Mouse (Mus musculus): ENCODE results near the gene Try4.
"Not testable (repeated sequence)": the region's sequence is repeated elsewhere in the genome, so short reads cannot be mapped to it uniquely, and the experiment has no call there.

Try4 gene

GRCm38 (mm10) chr6:41301969-41302368, at the start of gene Try4:
TSS of gene Try4 (plus strand) at chr6:41302269.
- no peak for DNase-seq

GRCm38 (mm10) chr6:41253314-41253713, 48.8 kb upstream of the Try4 start:
- not testable (repeated sequence) for DNase-seq

- no peak for DNase-seq
These were observed 45.6 kb upstream of the Try4 start for GRCm38 (mm10) chr6:41256424-41256823.

GRCm38 (mm10) chr6:41257432-41257831, 44.6 kb upstream of the Try4 start:
- no peak for DNase-seq

GRCm38 (mm10) chr6:41262796-41263195, 39.3 kb upstream of the Try4 start:
- DNase-seq = no peak

GRCm38 (mm10) chr6:41266140-41266539, 35.9 kb upstream of the Try4 start:
- DNase-seq = no peak

GRCm38 (mm10) chr6:41298255-41298654, 3.8 kb upstream of the Try4 start:
- DNase-seq = no peak

GRCm38 (mm10) chr6:41316741-41317140, 14.7 kb downstream of the Try4 start, which contains the start of gene Try5:
TSS of gene Try5 (minus strand) at chr6:41316841.
- DNase-seq = not testable (repeated sequence)

- DNase-seq = no peak
These were observed 51.9 kb downstream of the Try4 start, which contains the start of gene Try10 for GRCm38 (mm10) chr6:41353932-41354331. TSS of gene Try10 (plus strand) at chr6:41354105.

Data from cerebellum, adult 18-20 months (tissue).